Mouse (Mus musculus) layer of hippocampus, postnatal 36 days (tissue): ENCODE results near the gene Hp1bp3. TPM values are rescaled to one million over a fixed set of nuclear protein-coding genes. Genes with fewer than 3 reads are reported as not detected.

Source experiments
- DNase-seq, 2 experiments: peaks; one replicate each; pipeline ENCODE4 v3.0.0; 2022
- total RNA-seq, 2 experiments: library from RNA; stranded (reverse); gene quantifications; 2 replicates each; pipeline ENCODE4 v1.2.3; 2021

Hp1bp3 gene
- total RNA-seq, 2 experiments from 2014 or later: 178 to 183 TPM

GRCm38 (mm10) chr4:138223623-138224022 is 7.5 kb downstream of the Hp1bp3 start:
- no peak for DNase-seq

DNA sequence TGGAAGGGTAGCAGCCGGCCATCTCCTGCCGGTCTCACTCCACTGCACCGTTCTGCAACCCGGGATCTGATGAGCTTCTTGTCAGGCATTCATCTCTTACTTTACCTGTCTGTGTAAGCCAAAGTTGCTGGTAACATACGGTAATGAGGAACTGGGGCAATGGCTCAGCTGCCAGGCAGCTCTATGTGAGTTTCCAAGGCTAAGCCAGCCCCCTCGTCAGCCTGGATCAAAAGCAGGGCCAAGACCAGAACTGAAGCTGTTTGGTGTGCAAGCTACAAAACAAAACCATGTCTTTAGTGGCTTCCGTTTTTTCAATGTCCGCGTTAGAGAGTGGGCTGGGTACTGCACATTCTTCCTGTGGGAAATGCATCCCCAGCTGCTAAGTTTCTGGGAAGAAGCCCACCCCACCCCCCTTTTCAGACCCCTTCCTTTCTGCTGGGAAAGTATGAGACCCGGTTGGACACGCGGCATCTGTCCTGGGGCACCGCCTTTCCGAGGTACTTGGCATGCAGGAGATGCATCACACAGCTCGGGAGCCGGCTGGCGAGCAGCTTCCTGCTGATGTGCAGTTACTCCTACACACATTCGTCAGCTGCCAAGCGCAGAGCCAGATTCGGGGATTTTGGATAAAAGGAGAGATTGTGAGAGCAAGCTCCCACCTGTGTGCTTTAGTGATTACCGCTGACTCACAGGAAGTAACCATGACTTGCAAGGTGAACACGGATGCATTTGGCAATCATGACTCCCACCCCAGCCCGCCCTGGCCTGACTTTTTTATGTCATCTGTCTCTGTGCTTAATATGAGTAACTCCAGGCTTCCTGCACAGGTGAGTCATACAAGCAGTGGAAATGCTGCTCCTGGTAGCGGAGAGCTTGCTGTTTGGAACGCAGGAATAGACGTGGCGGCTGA is 30.9 kb downstream of the Hp1bp3 start:
- peak; percentile 57 to 67 for DNase-seq

DNA sequence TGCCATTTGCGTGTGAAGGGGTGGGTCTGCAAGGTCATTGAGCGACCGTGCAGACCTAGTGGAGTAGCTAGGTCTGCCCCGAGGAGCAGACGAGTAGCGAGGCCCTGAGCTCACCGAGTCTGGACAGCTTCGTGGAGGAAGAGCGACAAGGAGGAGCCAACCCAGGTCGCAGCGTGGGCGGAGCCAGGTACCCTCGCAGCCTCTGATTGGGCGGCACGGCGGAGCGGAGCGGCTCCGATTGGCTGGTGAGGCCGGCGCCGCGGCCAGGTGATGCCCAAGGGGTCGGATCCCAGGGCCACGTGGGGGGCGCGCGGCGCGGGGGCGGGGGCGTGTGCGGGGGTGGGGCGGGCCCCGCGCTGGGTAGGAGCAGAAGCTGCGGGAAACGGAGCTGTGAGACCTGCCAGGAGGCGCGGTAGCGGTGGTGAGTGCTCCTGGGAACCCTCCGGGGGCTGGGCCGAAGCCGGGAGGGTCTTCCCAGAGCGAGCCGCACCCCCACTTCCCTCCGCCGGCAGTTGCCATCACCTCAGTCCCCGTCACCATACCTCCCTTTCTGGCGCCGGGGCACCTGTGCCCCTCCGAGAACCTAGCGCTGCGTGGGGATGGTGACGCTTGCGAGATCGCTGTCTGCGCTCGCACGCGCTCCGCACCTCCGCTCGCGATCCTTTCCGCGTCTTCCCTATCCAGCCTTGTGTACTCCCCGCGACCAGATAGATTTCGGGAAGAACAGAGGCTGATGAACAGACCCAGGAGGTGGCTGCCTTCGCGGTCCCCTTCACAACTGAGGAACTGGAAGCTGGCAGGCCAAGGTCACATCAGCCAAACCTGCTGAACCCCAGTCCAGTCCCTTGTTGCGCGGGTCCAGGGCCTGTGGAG is 34.2 kb downstream of the Hp1bp3 start, which contains the start of the genes Sh2d5 and Kif17:
TSS of gene Sh2d5 (plus strand) at position 316 of the 873 bp plus-strand sequence.
TSS of gene Kif17 (plus strand) at position 348 of the 873 bp plus-strand sequence.
- peak; percentile 86 to 87 for DNase-seq

DNA sequence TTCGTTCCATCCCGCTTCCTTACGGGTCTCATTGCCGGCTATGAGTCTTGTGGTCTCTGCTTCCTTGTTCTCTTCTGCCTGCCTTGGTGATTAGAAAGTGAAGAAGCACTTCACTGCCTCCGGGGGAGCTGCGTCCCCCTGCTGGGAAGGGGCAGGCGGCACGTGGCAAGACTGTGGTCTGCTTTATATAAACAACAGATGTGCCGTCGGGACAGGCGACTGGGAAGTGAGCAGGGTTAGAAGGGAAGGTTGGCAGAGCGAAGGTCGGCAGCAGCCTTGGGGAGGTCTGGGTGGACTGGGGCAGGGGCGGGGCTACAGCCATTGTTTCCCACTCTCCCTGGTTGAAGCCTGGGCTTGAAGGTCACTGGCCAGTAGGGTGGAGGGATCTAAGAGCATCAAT is 35.7 kb downstream of the Hp1bp3 start:
- DNase-seq: peak in 1 of 2 experiments; percentile 16

DNA sequence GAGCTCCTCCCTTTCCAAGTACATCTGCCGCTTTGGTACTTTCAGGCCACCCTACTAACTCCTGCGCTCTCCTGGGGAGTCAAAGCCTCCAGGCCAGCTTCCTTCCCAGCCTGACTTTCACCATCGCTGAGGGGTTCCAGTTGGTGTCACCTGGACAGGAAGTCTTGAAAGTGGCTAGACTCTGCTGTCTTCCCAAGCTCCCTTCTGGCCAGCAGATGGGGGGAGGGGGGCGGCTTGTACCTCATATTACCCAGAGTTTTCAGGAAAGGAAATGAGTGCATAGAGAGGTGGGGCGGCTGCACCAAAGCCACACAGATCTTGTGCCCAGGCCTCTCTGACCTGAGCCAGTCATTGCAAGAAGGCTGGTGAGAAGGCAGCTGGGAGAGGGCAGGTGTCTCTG is 36.1 kb downstream of the Hp1bp3 start:
- no peak for DNase-seq

- DNase-seq: no peak
These were observed 41.1 kb downstream of the Hp1bp3 start for GRCm38 (mm10) chr4:138257116-138257687.

DNA sequence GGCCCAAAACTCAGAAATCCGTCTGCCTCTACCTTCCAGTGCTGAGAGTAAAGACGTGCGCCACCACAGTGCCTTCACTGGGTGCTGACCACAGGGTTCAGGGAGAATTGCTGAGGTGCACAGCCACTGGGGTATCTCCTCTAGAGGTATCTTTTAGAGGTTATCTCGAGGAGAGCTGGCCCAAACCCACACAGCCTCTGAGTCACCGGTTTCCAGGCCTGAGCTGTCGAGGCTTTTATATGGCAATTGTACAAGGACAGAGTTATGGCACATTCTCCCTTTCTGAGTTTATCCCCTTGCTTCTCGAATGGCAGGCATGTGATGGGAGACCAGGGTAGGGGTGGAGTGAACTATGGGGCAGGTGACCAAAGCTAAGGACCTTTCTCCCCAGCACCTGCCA is 42.6 kb downstream of the Hp1bp3 start:
- no peak for DNase-seq

DNA sequence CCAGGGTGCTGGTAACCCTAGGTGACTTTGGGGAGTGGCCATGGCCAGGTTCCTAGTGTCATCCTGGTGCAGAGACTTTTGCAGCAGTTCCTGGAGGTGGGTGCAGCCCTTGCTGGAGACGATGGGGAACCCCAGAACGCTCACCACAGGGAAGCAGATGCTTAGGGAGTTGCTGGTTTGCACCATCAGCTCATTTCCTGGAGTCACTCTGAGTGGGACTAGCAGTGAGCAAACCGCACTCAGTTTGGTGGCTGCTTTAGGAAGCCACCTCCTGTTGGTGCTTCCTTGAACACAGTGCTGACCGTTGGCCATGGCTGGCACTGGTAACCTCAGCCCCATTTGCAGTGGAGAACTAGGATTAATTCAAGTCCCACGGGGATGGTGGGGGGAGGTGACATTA is 43.4 kb downstream of the Hp1bp3 start:
- DNase-seq: no peak

- DNase-seq: peak; percentile 90
These were observed 46.0 kb downstream of the Hp1bp3 start for GRCm38 (mm10) chr4:138261843-138262681.

GRCm38 (mm10) chr4:138267869-138268268 is 51.8 kb downstream of the Hp1bp3 start:
- no peak for DNase-seq

DNA sequence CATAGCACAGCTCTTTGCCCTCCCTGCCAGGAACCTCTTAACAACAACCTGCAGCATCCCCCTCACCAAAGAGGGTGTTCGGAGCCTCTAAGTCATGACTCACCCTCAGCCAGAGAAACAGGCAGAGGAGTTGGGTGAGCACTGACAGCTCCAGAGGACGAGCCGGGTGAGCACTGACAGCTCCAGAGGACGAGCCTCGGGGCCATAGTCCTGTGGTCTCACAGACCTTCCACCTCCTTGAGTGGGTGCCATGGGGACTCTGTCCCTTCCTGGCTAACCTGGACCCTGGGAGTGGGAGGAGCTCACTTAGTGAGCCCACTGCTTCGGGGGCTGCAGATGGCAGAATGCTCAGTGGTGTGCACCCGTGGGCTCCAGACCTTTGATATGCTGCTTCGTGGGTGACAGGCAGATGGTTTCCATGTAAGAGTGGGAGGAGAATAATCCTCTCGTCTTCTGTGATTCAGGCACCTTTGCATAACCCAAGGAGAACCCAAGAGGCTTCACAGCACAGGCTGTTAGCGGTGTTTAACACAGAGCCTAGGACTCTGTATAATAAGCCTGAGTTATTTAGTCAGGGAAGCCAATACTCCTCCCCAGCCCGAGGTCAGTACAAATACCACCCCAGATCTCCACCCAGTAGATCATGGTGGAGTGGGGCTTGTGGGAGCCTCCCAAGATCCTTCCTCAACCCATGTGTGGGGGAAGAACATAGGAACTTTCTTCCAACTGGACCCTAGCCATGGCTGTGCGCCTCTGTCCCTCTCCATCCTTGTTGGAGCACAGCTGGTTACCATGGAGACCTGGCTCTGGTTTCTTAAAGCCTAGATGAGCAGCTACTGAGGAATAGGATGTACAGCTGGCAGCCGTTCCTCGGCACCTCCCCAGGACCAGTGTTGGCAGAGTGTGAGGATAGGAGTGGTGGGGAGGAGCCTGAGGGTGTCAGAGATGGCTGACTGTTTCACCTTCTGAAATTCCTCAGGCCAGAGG is 56.2 kb downstream of the Hp1bp3 start:
- DNase-seq: peak; percentile 55 to 64

DNA sequence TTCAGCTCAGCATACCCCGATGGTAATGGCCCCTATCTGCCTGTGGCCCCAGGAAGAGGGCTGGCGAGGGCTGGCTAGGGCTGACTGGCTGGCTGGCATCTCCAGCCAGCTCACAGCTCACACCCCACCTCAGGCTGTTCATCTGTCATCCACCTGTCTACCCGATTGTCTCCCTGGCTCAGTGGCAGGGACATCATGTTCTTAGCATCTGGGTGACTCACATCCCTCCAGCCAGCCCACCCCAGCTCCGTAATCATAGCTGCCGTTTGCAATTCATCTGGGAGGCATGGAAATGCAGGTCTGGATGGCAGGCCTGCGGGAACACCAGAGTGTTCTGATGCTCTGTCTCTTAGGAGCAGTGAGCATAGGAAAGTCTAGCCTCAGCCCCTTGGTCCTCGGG is 62.2 kb downstream of the Hp1bp3 start:
- peak in 1 of 2 experiments; percentile 32 for DNase-seq

- peak; percentile 45 to 49 for DNase-seq
These were observed 66.7 kb downstream of the Hp1bp3 start for GRCm38 (mm10) chr4:138282834-138283233.

- DNase-seq: no peak
These were observed 70.3 kb downstream of the Hp1bp3 start for GRCm38 (mm10) chr4:138286411-138286810.

DNA sequence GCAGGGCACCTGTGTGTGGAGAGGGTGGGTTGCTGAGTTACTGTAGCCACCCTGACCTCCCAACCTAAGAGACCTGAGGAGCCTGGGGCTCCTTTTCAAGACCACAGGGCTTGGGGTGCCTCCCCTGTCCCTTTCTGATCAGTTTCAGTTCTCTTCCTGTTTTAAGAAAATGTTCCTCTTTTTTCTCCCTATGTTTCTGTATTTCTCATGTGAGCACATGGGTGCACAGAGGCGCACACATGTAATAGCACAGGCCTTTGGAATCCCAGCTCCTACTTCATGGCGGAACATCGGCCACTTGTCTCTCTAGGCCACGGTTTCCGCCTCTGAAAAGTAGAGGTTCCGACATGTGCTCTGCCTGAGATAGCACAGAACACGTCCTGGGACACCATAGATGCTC is 72.6 kb downstream of the Hp1bp3 start:
- DNase-seq: no peak

DNA sequence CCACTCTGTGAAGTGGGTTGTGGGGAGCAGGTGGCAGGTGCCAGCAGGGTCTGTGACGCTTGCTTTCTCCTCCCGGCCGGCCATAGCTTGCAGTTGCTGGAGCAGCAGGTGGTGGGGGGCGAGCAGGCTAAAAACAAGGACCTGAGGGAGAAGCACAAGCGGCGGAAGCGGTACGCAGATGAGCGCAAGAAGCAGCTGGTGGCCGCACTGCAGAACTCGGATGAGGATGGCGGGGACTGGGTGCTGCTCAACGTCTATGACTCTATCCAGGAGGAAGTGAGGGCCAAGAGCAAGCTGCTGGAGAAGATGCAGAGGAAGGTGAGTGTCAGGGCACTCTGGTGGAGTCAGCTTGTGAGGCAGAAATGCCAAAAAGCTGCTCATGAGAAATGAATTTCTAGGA is 75.9 kb downstream of the Hp1bp3 start:
- no peak for DNase-seq

DNA sequence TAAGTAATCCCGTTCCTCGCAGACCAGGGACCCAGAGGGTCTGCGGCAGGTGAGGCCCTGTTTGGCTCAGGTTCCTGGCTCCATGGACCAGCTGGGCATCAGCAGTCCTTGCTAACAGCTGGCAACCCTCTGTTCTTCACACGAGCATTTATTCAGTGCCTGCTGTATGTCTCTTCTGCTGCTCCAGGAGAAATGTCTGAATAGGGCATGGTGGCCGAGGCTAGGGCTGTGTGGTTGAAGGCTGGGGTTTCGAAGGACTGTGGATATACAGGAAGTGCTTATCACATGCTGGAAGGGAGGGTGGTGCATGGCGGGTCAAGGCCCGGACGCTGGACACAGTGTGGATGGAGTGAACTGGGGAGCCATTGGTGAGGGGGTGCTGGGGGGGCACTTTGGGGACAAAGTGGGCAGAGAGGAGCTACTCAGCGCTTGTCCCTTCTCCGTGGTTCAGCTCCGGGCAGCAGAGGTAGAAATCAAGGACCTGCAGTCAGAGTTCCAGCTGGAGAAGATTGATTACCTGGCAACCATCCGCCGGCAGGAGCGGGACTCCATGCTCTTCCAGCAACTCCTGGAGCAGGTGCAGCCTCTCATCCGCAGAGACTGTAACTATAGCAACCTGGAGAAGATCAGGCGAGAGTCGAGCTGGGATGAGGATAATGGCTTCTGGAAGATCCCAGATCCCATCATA is 77.3 kb downstream of the Hp1bp3 start:
- no peak for DNase-seq

DNA sequence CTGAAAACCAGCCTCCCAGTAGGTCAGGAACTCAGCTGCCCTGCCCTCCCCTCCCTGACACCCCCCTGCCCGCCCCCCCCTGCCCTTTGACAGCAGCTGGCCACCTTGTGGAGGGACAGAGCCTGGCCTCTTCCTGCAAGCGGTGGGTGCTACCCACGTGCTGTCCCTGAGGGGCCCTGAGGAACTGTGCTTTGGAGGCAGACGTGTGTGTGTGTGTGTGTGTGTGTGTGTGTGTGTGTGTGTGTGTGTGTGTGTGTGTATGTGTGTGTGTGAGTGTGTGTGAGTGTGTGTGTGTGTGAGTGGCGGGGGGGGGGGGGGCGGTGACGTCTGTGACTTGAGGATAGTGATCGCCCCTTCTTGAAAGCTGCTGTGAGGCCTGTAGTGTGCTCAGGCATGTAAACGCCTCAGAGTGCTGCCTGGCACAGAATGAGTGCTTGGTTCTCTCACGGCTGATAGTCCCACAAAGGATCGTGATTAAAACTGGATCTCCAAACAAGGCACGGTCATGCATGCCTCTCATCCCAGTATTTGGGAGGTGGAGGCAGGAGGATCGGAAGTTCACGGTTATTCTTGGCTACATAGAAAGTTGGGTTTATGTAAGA is 78.0 kb downstream of the Hp1bp3 start:
- no peak for DNase-seq
